Mouse (Mus musculus) kidney, postnatal 0 days (tissue): ENCODE data around the gene Trim30b. TPM values are rescaled to one million over a fixed set of nuclear protein-coding genes. Genes with fewer than 3 reads are reported as not detected.
A peak's percentile ranks its signal among the peaks of the same experiment; 100 is the strongest.
"Not testable (repeated sequence)": the region's sequence is repeated elsewhere in the genome, so short reads cannot be mapped to it uniquely, and the experiment has no call there.

Source experiments
- ATAC-seq: fragments of 200-750 bp; cut with Nextera tagmentation; replicated peaks from 2 replicates; pipeline ENCODE4 v1.8.0; 2017; ENCODE audit warnings: low read depth, moderate number of reproducible peaks, moderate TSS enrichment, moderate library complexity; ENCODE audit not compliant: low FRiP score
- DNase-seq: peaks from one replicate; pipeline ENCODE4 v3.0.0-alpha.2; 2016; ENCODE audit warnings: low spot score
- H3K27ac ChIP-seq: fragments of 300-500 bp; sonication (generic); 2 replicates; pipeline ENCODE4 v1.5.1; 2014; ENCODE audit warnings: mild to moderate bottlenecking
- H3K27me3 ChIP-seq: fragments of 300-500 bp; sonication (generic); 2 replicates; pipeline ENCODE4 v1.6.1; 2014; ENCODE audit warnings: low read length, mixed read lengths; ENCODE audit not compliant: insufficient read depth
- H3K36me3 ChIP-seq: fragments of 300-500 bp; sonication (generic); 2 replicates; pipeline ENCODE4 v1.6.1; 2014; ENCODE audit warnings: low read length, mixed read lengths; ENCODE audit not compliant: insufficient read depth
- H3K4me1 ChIP-seq: fragments of 300-500 bp; sonication (generic); replicated peaks from 2 replicates; pipeline ENCODE4 v1.6.1; 2014; ENCODE audit warnings: antibody characterized with exemption, low read length, mixed read lengths; ENCODE audit not compliant: insufficient read depth
- H3K4me2 ChIP-seq: fragments of 300-500 bp; sonication (generic); 2 replicates; pipeline ENCODE4 v1.6.1; 2014; ENCODE audit warnings: mild to moderate bottlenecking, low read length, moderate library complexity, mixed read lengths
- H3K4me3 ChIP-seq: fragments of 300-500 bp; sonication (generic); replicated peaks from 2 replicates; pipeline ENCODE4 v1.5.1; 2014; ENCODE audit warnings: low read depth, low read length
- H3K9ac ChIP-seq: fragments of 300-500 bp; sonication (generic); 2 replicates; pipeline ENCODE4 v1.6.1; 2014; ENCODE audit warnings: low read depth, low read length
- H3K9me3 ChIP-seq: fragments of 300-500 bp; sonication (generic); replicated peaks from 2 replicates; pipeline ENCODE4 v1.6.1; 2016; ENCODE audit warnings: low read length, inconsistent platforms, mixed read lengths
- CTCF ChIP-seq: IDR thresholded peaks from 2 replicates; pipeline ENCODE4 v1.5.1; 2016; ENCODE audit warnings: antibody characterized with exemption, low read depth, mild to moderate bottlenecking, moderate library complexity
- WGBS: fragments of 180-500 bp; shearing (Covaris S2); extraction: QIAGEN DNeasy Blood & Tissue Kit; methylation state at CpG from one replicate; pipeline ENCODE4 v1.1.7; 2014; 5-methylcytosine and 5-hydroxymethylcytosine counted together
- polyA plus RNA-seq: library from polyadenylated mRNA; unstranded; fragments of >200 nt; fragmentation: Nextera tagmentation; extraction: Ambion mirVana; gene quantifications from 2 replicates; pipeline ENCODE4 v1.2.1, GENCODE M21; 2015

Trim30b gene
- polyA plus RNA-seq, 1 experiment from 2014 or later: 0.25 TPM

DNA sequence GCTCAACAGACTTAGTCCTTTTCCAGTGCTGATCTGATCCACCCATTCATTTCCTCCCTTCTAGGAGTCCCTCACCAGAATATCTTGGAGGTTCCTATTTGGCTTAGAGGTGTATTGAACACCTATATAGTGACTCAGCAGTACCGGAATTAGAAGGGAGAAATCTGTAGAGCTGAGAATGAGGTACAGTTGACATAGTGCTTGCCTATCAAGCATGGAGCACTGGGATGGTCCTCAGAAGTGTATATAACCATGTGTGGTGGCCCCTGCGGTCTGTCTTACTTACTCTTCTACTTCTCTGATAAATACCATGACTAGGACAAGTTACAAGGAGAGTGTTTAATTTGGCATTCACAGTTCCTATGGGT, 16.1 kb downstream of the Trim30b start:
- no peaks in the 10 kb centered on the region for H3K36me3 ChIP-seq
- 73% methylated on average over 2 of the region's 2 CpGs for WGBS
- H3K27me3 ChIP-seq: no peaks in the 10 kb centered on the region
- peak overlapping the region; percentile 50; the same call in 1 of the 2 replicates for H3K27ac ChIP-seq
- no peak for TF ChIP-seq CTCF
- H3K4me3 ChIP-seq: peak overlapping the region; percentile 46
- no peak overlapping the region for H3K9ac ChIP-seq
- H3K4me2 ChIP-seq: peak overlapping the region; percentile 60; the same call in 1 of the 2 replicates
- peak; percentile 38 for ATAC-seq
- H3K4me1 ChIP-seq: no peaks in the 10 kb centered on the region
- no peaks in the 10 kb centered on the region for H3K9me3 ChIP-seq
- no peak for DNase-seq

DNA sequence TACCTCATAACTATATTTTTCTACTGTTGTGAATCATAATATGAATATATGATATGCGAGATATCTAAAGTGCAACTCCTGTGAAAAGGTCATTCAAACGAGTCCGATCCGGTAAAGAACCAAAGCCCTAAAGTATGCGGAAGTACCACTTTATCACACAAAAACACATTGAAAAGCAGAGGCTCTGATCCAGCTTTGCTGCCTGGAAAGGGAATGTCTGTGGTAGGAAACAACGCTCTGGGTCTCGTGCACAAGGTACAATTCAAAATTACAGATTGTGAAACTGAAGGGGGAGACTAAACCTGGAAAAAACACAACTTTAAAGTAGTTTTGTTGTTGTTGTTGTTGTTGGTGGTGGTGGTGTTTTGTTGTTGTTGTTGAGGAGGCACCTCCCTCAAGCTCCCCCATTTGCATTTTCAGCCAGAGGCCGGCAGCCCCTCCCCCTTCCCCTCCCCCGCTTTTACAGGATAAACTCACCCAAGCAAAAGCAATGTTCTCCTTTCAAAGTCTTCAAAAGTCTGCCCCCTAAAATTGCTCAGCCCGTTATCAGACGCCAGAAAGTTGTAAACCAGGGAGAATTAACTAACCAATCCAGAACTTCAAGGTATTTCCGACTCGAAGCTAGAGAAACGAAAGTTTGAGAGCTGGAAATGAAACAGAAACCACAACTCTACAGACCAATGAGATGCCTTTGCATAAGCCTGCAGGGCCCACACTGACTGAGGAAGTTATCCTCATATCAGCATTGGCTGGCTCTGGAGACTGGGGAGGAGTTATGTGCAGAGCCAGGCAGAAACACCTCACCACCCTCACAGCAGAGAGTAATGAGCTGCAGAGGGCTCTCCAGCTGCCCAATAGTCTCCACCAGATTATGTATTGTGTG, 16.7 kb downstream of the Trim30b start, which contains the start of gene Trim12c:
Trim12c (minus strand) TSS at position 646 of the 883 bp plus-strand sequence.
- Histone ChIP-seq H3K4me1 (no peaks in the 10 kb centered on the region), H3K9ac (peak within 1 kb of the TSS; percentile 25; the same call in 1 of the 2 replicates), H3K27ac (peak within 1 kb of the TSS; percentile 72), H3K9me3 (no peaks in the 10 kb centered on the region), H3K4me2 (peak within 1 kb of the TSS; percentile 60), H3K4me3 (peak within 1 kb of the TSS; percentile 46), H3K36me3 (no peaks in the 10 kb centered on the region), H3K27me3 (no peaks in the 10 kb centered on the region)
- DNase-seq: peak; percentile 96
- peak; percentile 100 for ATAC-seq
- peak; percentile 14; the same call in 1 of the 2 replicates for TF ChIP-seq CTCF
- 4% methylated on average over 14 of the region's 14 CpGs for WGBS

DNA sequence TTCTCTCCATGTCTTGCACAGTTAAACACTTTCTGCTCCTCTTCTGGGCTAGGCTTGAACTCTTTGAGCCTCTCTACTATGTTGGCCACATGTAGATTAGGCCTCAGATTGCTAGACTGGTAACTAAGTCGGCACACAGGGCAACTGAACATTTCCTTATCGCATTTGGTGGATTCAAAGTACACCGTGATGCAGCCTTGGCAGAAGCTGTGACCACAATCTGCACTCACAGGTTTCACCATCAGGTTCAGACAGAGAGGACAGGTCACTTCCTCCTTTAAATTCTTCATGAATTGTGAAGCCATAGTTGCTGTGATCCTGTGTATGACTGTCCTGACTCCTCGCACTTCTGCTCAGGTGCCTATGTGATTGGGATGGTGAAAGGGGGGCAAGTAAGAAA, 21.6 kb downstream of the Trim30b start:
- not testable (repeated sequence) for ATAC-seq, H3K4me3 ChIP-seq, H3K9me3 ChIP-seq, H3K9ac ChIP-seq, DNase-seq, H3K4me1 ChIP-seq, H3K4me2 ChIP-seq, H3K36me3 ChIP-seq, H3K27me3 ChIP-seq, H3K27ac ChIP-seq
- WGBS: 90% methylated on average over 4 of the region's 4 CpGs

DNA sequence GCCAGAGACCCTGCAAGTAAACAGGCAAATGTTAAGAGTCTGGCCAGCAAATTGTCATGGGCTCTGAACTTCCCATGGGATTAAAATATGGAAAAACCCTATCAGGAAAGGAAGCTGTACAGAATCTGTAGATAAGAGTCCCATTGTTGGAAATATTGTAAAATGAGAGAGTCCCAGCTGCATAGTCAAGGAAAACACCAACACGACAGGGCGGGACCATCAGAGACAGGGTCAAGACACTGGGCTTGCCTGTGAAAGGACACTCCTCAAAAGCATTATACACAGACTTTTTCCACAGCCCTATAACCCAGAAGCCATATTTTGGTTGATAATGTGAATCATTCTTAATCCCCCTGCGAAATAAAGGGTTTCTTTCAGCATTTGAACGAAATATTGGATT, 28.9 kb downstream of the Trim30b start:
- not testable (repeated sequence) for DNase-seq, H3K27me3 ChIP-seq, H3K4me3 ChIP-seq, H3K9me3 ChIP-seq, H3K4me1 ChIP-seq, H3K4me2 ChIP-seq, H3K36me3 ChIP-seq, ATAC-seq, H3K27ac ChIP-seq, H3K9ac ChIP-seq
- WGBS: 85% methylated on average over 2 of the region's 4 CpGs

DNA sequence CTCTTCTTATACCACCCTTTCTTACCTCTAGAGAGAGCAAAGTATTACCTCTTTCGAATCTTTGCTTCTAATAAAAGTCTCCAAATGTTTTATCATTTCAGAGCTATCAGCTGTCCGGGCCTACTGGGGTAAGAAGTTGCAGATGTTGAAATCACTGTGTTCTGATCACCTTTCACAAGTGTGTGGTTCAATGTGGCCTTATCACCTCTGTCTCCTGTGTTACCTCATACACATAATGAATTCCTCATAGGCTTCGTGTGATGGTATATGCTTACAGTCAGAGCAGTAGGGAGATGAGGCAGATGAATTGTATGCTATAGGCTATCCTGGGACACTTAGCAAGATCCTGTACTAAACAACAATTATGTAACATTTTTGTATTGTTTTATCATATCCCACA, 34.1 kb downstream of the Trim30b start:
- not testable (repeated sequence) for H3K4me3 ChIP-seq, ATAC-seq, H3K27me3 ChIP-seq

DNA sequence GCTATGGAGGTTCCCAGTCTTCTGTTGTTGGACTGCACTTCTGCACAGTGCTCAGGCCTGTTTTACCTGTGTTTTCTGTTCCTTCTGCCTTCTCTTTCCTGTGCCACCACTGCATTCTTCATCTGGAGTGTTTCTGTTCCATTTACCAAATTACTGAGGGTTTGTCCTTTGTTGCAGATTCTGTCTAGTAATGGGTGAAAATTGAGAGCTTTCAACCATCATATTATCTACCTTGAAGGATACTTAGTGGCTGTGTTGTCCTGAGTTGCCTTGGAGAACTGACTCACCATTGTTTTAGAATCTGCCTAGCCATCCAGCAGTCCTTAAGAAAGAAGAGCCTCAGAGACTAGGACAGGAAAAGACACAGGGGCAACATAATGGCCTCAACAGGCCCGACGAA, 40.5 kb downstream of the Trim30b start, which contains the start of gene Trim34b:
Trim34b (plus strand) TSS at position 301 of the 400 bp plus-strand sequence.
- not testable (repeated sequence) for DNase-seq, H3K9ac ChIP-seq, H3K4me1 ChIP-seq, ATAC-seq, H3K36me3 ChIP-seq, H3K9me3 ChIP-seq, H3K27me3 ChIP-seq, H3K27ac ChIP-seq, H3K4me3 ChIP-seq, H3K4me2 ChIP-seq
- WGBS: 92% methylated on average over 2 of the region's 2 CpGs

More for the DNA sequence above, 34.1 kb downstream of the Trim30b start:
- not testable (repeated sequence) for DNase-seq, H3K9me3 ChIP-seq, H3K4me1 ChIP-seq, H3K4me2 ChIP-seq, H3K9ac ChIP-seq, H3K27ac ChIP-seq, H3K36me3 ChIP-seq
- WGBS: 79% methylated on average over 3 of the region's 3 CpGs
